Mouse (Mus musculus) embryonic fibroblast, embryonic 13.5 days (primary cell): ENCODE results near the gene Dus3l.

Source experiments
- CTCF ChIP-seq: IDR thresholded peaks from 2 replicates; pipeline ENCODE4 v1.5.1; 2011; ENCODE audit warnings: mild to moderate bottlenecking, control low read depth, low read length, moderate library complexity, borderline replicate concordance; ENCODE audit not compliant: insufficient read depth
- POLR2A ChIP-seq: IDR thresholded peaks from 2 replicates; pipeline ENCODE4 v1.6.1; 2011; ENCODE audit warnings: low read depth, mild to moderate bottlenecking, control low read depth, low read length, moderate library complexity

DNA sequence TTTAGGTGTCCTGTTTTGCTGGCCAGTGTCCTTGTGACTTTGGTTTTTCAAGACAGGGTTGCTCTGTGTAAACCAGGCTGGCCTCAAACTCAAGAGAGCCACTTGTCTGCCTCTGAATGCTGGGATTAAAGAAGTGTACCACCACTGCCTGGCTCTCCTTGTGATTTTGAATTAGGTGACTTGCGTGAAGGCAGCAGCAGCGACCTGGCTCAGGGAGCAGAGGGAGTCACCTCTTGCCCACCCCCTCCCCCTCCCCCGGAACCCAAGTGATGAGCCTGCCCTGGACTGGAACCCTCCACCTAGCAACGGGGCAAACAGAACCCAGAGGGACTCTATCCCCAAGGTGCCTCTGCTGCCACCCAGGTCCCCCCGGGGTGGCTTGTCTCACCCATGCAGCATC is 5.4 kb downstream of the Dus3l start, which contains the start of gene Prr22:
- TF ChIP-seq CTCF: no peak
- TF ChIP-seq POLR2A: no peak
